Mouse (Mus musculus) heart, adult 2 months (tissue): ENCODE measurements at regions not wholly inside any gene's neighbourhood (a gene's known extent, or its start where the extent isn't known, plus 50 kb on each side); places are given as distances from the start of the nearest gene placed in this dataset.

Source experiments
- DNase-seq, 2 experiments: peaks; one replicate each; pipeline ENCODE4 v3.0.0; 2021
- H3K27ac ChIP-seq: fragments of 200-600 bp; 2 replicates; pipeline ENCODE4 v1.8.1; 2022
- H3K27me3 ChIP-seq: fragments of 200-500 bp; 2 replicates; pipeline ENCODE4 v1.6.1; 2012; ENCODE audit warnings: mild to moderate bottlenecking, low read length, inconsistent platforms, mixed read lengths; ENCODE audit not compliant: control insufficient read depth, insufficient read depth
- H3K36me3 ChIP-seq: fragments of 200-500 bp; 2 replicates; pipeline ENCODE4 v1.6.1; 2012; ENCODE audit warnings: low read length, inconsistent platforms; ENCODE audit not compliant: control insufficient read depth, insufficient read depth
- H3K4me1 ChIP-seq: fragments of 200-500 bp; 2 replicates; pipeline ENCODE4 v1.6.1; 2011; ENCODE audit warnings: low read length; ENCODE audit not compliant: control insufficient read depth, insufficient read depth
- H3K4me3 ChIP-seq: fragments of 200-600 bp; 2 replicates; pipeline ENCODE4 v1.8.1; 2022
- H3K79me2 ChIP-seq: fragments of 200-500 bp; replicated peaks from 2 replicates; pipeline ENCODE4 v1.6.1; 2012; ENCODE audit warnings: mild to moderate bottlenecking, inconsistent platforms, low read length, moderate library complexity, mixed read lengths; ENCODE audit not compliant: control insufficient read depth, insufficient read depth
- H3K9ac ChIP-seq: fragments of 200-500 bp; 2 replicates; pipeline ENCODE4 v1.6.1; 2012; ENCODE audit warnings: low read depth, mild to moderate bottlenecking, control low read depth, inconsistent platforms, low read length, mixed read lengths
- CTCF ChIP-seq: fragments of 200-600 bp; IDR thresholded peaks from 2 replicates; pipeline ENCODE4 v1.8.1; 2022; ENCODE audit warnings: antibody characterized with exemption, mild to moderate bottlenecking, moderate library complexity
- EP300 ChIP-seq: fragments of 200-500 bp; IDR thresholded peaks from 2 replicates; pipeline ENCODE4 v1.6.1; 2011; ENCODE audit warnings: low read depth, low read length, control low read depth; ENCODE audit not compliant: insufficient read depth
- POLR2A ChIP-seq: fragments of 200-500 bp; IDR thresholded peaks from 2 replicates; pipeline ENCODE4 v1.6.1; 2011; ENCODE audit warnings: mild to moderate bottlenecking, low read depth, low read length, control low read depth; ENCODE audit not compliant: insufficient read depth
- WGBS: fragments of 180-500 bp; shearing (Covaris S2); methylation state at CpG from one replicate; pipeline ENCODE4 v1.1.7; 2018; 5-methylcytosine and 5-hydroxymethylcytosine counted together
- intact Hi-C: fragments of 180-260 bp; cut with DNase I; formaldehyde crosslinking; loops from one replicate; pipeline ENCODE4 v1.15.1; 2025

- DNase-seq: no peak
- Histone ChIP-seq H3K4me1 (no peaks in the 10 kb centered on the region), H3K4me3 (no peak overlapping the region), H3K9ac (no peak overlapping the region), H3K27me3 (no peaks in the 10 kb centered on the region), H3K36me3 (no peaks in the 10 kb centered on the region), H3K27ac (no peak overlapping the region), H3K79me2 (no peaks in the 10 kb centered on the region)
- TF ChIP-seq CTCF (no peak), EP300 (no peak), POLR2A (no peak)
- intact Hi-C loops: no loop called here
- WGBS: 72% methylated on average over 2 of the region's 2 CpGs
Measured at GRCm38 (mm10) chr3:126105086-126105485, 166.7 kb upstream of the Ugt8a start.

GRCm38 (mm10) chr3:126109371-126109770, 171.0 kb upstream of the Ugt8a start:
- Histone ChIP-seq H3K27me3 (no peaks in the 10 kb centered on the region), H3K4me1 (no peaks in the 10 kb centered on the region), H3K4me3 (no peak overlapping the region), H3K27ac (no peak overlapping the region), H3K36me3 (no peaks in the 10 kb centered on the region), H3K9ac (no peak overlapping the region), H3K79me2 (no peaks in the 10 kb centered on the region)
- intact Hi-C loops: no loop called here
- WGBS: 74% methylated on average over 6 of the region's 6 CpGs
- no peak for TF ChIP-seq CTCF
- no peak for TF ChIP-seq EP300
- no peak for TF ChIP-seq POLR2A
- DNase-seq: no peak

GRCm38 (mm10) chr3:126117849-126118248, 179.4 kb upstream of the Ugt8a start:
- Histone ChIP-seq H3K27me3 (no peaks in the 10 kb centered on the region), H3K4me3 (no peak overlapping the region), H3K4me1 (no peaks in the 10 kb centered on the region), H3K9ac (no peak overlapping the region), H3K27ac (no peak overlapping the region), H3K36me3 (no peaks in the 10 kb centered on the region), H3K79me2 (no peaks in the 10 kb centered on the region)
- no peak for DNase-seq
- 54% methylated on average over 2 of the region's 2 CpGs for WGBS
- intact Hi-C loops: no loop called here
- TF ChIP-seq POLR2A (no peak), EP300 (no peak), CTCF (no peak)

DNA sequence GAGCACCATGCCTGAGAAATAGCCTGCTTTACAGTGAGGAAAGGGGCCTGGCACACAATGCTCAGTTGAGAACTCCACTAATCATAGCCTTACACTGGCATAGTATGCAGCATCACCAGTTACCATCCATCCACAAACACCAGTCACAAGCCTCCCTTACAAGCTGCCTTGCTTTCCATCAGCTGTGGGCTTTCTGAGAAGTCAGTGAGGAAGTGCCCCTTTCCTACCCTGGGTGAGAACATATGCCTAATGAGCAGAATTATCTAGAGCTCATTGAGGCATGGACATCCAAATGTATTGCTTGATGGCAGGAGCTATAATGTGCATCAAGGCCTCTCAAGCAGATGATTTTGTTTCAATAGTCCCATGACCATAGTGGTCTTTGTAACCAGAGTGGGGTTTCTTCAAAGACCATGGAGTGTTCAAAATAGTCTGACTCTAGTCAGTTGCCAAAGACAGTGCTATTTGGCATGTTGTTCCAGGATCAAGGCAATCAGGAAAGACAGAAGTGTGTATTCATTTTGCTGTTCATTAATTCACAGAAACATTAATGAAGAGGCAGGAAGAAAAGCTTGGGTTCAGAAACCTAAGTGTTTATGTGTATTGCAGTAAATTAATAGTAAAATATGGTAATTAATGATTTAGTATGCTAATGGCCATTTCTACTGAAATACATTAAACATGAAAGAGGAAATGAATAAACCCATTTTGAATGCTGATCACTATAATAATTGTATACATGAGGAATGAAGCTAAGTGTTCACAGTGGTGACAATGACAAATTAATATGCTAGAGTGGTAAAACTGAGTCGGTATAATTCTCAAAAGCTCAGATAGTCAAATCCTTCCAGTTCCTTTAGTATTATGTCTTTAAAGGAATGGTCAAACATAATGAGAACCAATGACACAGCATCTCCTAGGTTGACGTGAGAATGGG, 184.2 kb upstream of the Ugt8a start:
- TF ChIP-seq EP300 (no peak), CTCF (no peak), POLR2A (no peak)
- Histone ChIP-seq H3K79me2 (no peaks in the 10 kb centered on the region), H3K9ac (no peak overlapping the region), H3K4me3 (no peak overlapping the region), H3K27ac (no peak overlapping the region), H3K4me1 (no peaks in the 10 kb centered on the region), H3K27me3 (no peaks in the 10 kb centered on the region), H3K36me3 (no peaks in the 10 kb centered on the region)
- intact Hi-C loops: no loop called here
- no peak for DNase-seq
- WGBS: 61% methylated on average over 2 of the region's 2 CpGs

- WGBS: 60% methylated on average over 1 of the region's 1 CpGs
- no peak for TF ChIP-seq EP300
- TF ChIP-seq POLR2A: no peak
- no peak for TF ChIP-seq CTCF
Measured at GRCm38 (mm10) chr3:126166542-126166941, 196.9 kb upstream of the Arsj start.

DNA sequence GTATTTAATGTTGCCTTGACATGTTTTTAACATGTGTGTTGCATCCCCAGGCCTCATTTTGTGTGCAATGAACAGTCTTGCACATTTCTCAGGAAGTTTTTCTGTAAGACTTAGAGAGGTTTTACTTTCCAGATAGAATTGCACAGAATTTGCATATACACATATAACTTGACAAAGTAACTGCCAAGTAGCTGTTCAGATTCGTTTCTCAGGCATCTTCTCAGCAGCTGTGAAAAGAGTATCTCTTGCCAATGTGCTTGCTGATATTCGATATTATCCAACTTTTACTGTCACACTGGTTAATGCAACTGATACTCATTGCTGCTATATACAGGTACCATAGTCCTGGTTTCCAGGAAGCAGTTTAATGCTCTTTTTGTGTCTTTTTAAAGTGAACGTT, 154.5 kb upstream of the Arsj start:
- Histone ChIP-seq H3K9ac (no peak overlapping the region), H3K27me3 (no peaks in the 10 kb centered on the region), H3K4me3 (no peak overlapping the region), H3K4me1 (no peaks in the 10 kb centered on the region), H3K27ac (no peak overlapping the region), H3K79me2 (no peaks in the 10 kb centered on the region), H3K36me3 (no peaks in the 10 kb centered on the region)
- TF ChIP-seq POLR2A (no peak), EP300 (no peak), CTCF (no peak)
- DNase-seq: no peak
- intact Hi-C loops: no loop called here
- WGBS: 53% methylated on average over 3 of the region's 3 CpGs

More at GRCm38 (mm10) chr3:126166542-126166941, 196.9 kb upstream of the Arsj start:
- intact Hi-C loops: no loop called here
- DNase-seq: no peak
- no peaks in the 10 kb centered on the region for H3K36me3 ChIP-seq
- no peak overlapping the region for H3K9ac ChIP-seq
- no peak overlapping the region for H3K27ac ChIP-seq
- H3K4me1 ChIP-seq: no peaks in the 10 kb centered on the region
- no peaks in the 10 kb centered on the region for H3K79me2 ChIP-seq
- H3K4me3 ChIP-seq: no peak overlapping the region
- H3K27me3 ChIP-seq: no peaks in the 10 kb centered on the region
